ENCODE assay signal across 10 mouse cellular contexts in genomic region chr2:179829972-179830371, GRCm38 (mm10).
A peak's percentile ranks its signal among the peaks of the same experiment; 100 is the strongest.
DNase-seq lines count a peak whose midpoint lies in the region; ATAC-seq and TF ChIP-seq lines count a peak whose summit lies in the region.
"Had no signal": no experiment of that assay in that cellular context is flagged by ENCODE, and none has a peak within 500 bp of the region (broad histone marks: within the 10 kb centered on the region; RNA-seq: fewer than 3 reads in every experiment).

No protein-coding gene starts in this region.

- no peak overlapping the region for H3K9ac ChIP-seq in heart, adult 2 months (ENCODE audit: low read depth, low read length)
- H3K9ac ChIP-seq in hindbrain, embryonic 13.5 days = no peak overlapping the region
- H3K9ac ChIP-seq: hindbrain, embryonic 15.5 days had no signal

- no peaks in the 10 kb centered on the region; the same call in 1 of the 2 replicates for H3K27me3 ChIP-seq in heart, adult 2 months (ENCODE audit: control insufficient read depth, insufficient read depth, low read length)
- no peaks in the 10 kb centered on the region for H3K27me3 ChIP-seq in testis, adult 2 months (ENCODE audit: control insufficient read depth, insufficient read depth, low read length)
- no peaks in the 10 kb centered on the region for H3K27me3 ChIP-seq in hindbrain, embryonic 13.5 days
- H3K27me3 ChIP-seq: hindbrain, embryonic 15.5 days had no signal

- TF ChIP-seq EP300 in heart, adult 2 months (IDR thresholded peaks at IDR 0.05; ENCODE audit: insufficient read depth, low read depth, low read length) = 0 out of 2 replicates have a peak, but pooled peaks have one; percentile 16

- no peak for ATAC-seq in inflammation-experienced regulatory T-cells, adult 6 months
- no peak for ATAC-seq in hindbrain, embryonic 13.5 days (ENCODE audit: low FRiP score)

- no peak overlapping the region for H3K27ac ChIP-seq in heart, adult 2 months
- no peak overlapping the region for H3K27ac ChIP-seq in testis, adult 2 months (ENCODE audit: control insufficient read depth, insufficient read depth, low read depth, low read length)
- no peak overlapping the region for H3K27ac ChIP-seq in embryonic fibroblast, embryonic 13.5 days (ENCODE audit: insufficient read depth, low read length)
- no peak overlapping the region for H3K27ac ChIP-seq in hindbrain, embryonic 13.5 days
- H3K27ac ChIP-seq: hindbrain, embryonic 15.5 days had no signal

- no peaks in the 10 kb centered on the region for H3K4me1 ChIP-seq in heart, adult 2 months (ENCODE audit: control insufficient read depth, insufficient read depth, low read length)
- H3K4me1 ChIP-seq in testis, adult 2 months (ENCODE audit: control insufficient read depth, insufficient read depth, low read length) = 0 out of 2 replicates have a peak, but pooled peaks cover 4% of the 10 kb centered on the region
- no peaks in the 10 kb centered on the region for H3K4me1 ChIP-seq in embryonic fibroblast, embryonic 13.5 days (ENCODE audit: control insufficient read depth, insufficient read depth, low read length)
- peaks cover 17% of the 10 kb centered on the region for H3K4me1 ChIP-seq in hindbrain, embryonic 13.5 days (replicated peaks)

- no peak for DNase-seq in heart, adult 2 months
- DNase-seq in heart, postnatal 25 days (ENCODE audit: low spot score) = no peak
- DNase-seq in testis, postnatal 14 days (ENCODE audit: low spot score) = no peak
- peak; percentile 34 for DNase-seq in skeletal muscle tissue, adult 2 months (ENCODE audit: low read depth, low spot score)

- TF ChIP-seq CTCF in heart, adult 2 months (IDR thresholded peaks at IDR 0.05) = peak; percentile 71
- peak; percentile 38; the same call in 1 of the 2 replicates for TF ChIP-seq CTCF in testis, adult 2 months (IDR thresholded peaks at IDR 0.05; ENCODE audit: control insufficient read depth, insufficient read depth, insufficient replicate concordance, low read depth, low read length)
- peak; percentile 64 for TF ChIP-seq CTCF in embryonic fibroblast, embryonic 13.5 days (IDR thresholded peaks at IDR 0.05; ENCODE audit: borderline replicate concordance, insufficient read depth, low read length)

- intact Hi-C loops in heart, adult 2 months (cut with DNase I) = loop anchor here (1.0 kb wide), 1 partner anchor 45 kb away; no protein-coding TSS in a partner anchor
- intact Hi-C loops in heart, postnatal 25 days (cut with DNase I) = loop anchor here (2.0 kb wide), 1 partner anchor 45 kb away; no protein-coding TSS in a partner anchor

- H3K4me2 ChIP-seq in hindbrain, embryonic 13.5 days = no peak overlapping the region
- H3K4me2 ChIP-seq: hindbrain, embryonic 15.5 days had no signal

- H3K4me3 ChIP-seq in heart, adult 2 months = no peak overlapping the region
- H3K4me3 ChIP-seq in testis, adult 2 months (ENCODE audit: control insufficient read depth, low read depth, low read length) = no peak overlapping the region
- no peak overlapping the region for H3K4me3 ChIP-seq in embryonic fibroblast, embryonic 13.5 days (ENCODE audit: insufficient read depth, low read length)
- no peak overlapping the region for H3K4me3 ChIP-seq in hindbrain, embryonic 13.5 days
- H3K4me3 ChIP-seq: hindbrain, embryonic 15.5 days; myocyte had no signal

- H3K79me2 ChIP-seq in heart, adult 2 months (replicated peaks; ENCODE audit: control insufficient read depth, insufficient read depth, low read length) = no peaks in the 10 kb centered on the region

- WGBS in heart, adult 2 months = 28% methylated on average over 6 of the region's 6 CpGs
- 20% methylated on average over 6 of the region's 6 CpGs for WGBS in hindbrain, embryonic 13.5 days

- H3K36me3 ChIP-seq in heart, adult 2 months (ENCODE audit: control insufficient read depth, insufficient read depth, low read length) = no peaks in the 10 kb centered on the region
- no peaks in the 10 kb centered on the region for H3K36me3 ChIP-seq in testis, adult 2 months (ENCODE audit: control insufficient read depth, insufficient read depth, low read length)
- H3K36me3 ChIP-seq in hindbrain, embryonic 13.5 days = no peaks in the 10 kb centered on the region
- H3K36me3 ChIP-seq: hindbrain, embryonic 15.5 days had no signal

- H3K9me3 ChIP-seq in hindbrain, embryonic 13.5 days = no peaks in the 10 kb centered on the region
- H3K9me3 ChIP-seq: hindbrain, embryonic 15.5 days had no signal

- no peak for TF ChIP-seq POLR2A in heart, adult 2 months (IDR thresholded peaks at IDR 0.05; ENCODE audit: insufficient read depth, low read depth, low read length)
- TF ChIP-seq POLR2A in testis, adult 2 months (IDR thresholded peaks at IDR 0.05; ENCODE audit: control insufficient read depth, low read depth, low read length) = no peak
- no peak for TF ChIP-seq POLR2A in embryonic fibroblast, embryonic 13.5 days (IDR thresholded peaks at IDR 0.05; ENCODE audit: low read depth, low read length)
